Mouse (Mus musculus): ENCODE results near the gene Mip.

DNA sequence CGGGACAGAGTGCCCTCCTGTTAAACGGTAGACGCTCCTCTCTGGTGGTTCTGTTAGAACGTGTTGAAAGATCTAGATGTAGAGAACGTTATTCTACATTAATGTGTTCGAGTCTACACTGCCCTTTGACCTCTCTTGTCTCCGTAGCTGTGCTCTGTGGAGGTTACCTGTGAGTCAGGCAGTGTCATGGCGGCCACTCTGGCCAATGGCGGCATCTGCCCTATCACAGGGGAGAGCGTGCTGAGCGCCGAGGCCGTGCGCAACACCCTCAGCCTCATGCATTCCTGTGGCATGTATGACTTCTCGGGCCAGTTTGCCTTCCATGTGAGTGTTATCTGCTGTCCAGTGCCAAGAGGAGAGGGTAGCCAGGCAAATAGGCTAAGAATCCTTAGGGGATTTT, 20.7 kb upstream of the Mip start:
- TF ChIP-seq RCOR1 (conservative IDR thresholded peaks at IDR 0.05; ENCODE audit: low read depth, low read length) (no peak), NELFE (IDR thresholded peaks at IDR 0.05; ENCODE audit: low read depth, low read length) (no peak), POLR2AphosphoS2 (IDR thresholded peaks at IDR 0.05; ENCODE audit: low read depth, low read length) (no peak), SMC3 (IDR thresholded peaks at IDR 0.05; ENCODE audit: low read depth, low read length) (no peak), E2F4 (IDR thresholded peaks at IDR 0.05; ENCODE audit: insufficient replicate concordance, low read depth, low read length) (no peak), EP300 (IDR thresholded peaks at IDR 0.05; ENCODE audit: low read length) (no peak), CTCF (conservative IDR thresholded peaks at IDR 0.05 in 1 of 2, IDR thresholded peaks at IDR 0.05 in 1 of 2; ENCODE audit: low read depth in 2 of 2, low read length in 2 of 2) (no peak), SIN3A (IDR thresholded peaks at IDR 0.05; ENCODE audit: low read length) (no peak), ZC3H11A (IDR thresholded peaks at IDR 0.05; ENCODE audit: low read depth, low read length) (no peak)
